Mouse (Mus musculus): ENCODE data around the gene Tmem26. TPM values are rescaled to one million over a fixed set of nuclear protein-coding genes. Genes with fewer than 3 reads are reported as not detected.
"Not testable (repeated sequence)": the region's sequence is repeated elsewhere in the genome, so short reads cannot be mapped to it uniquely, and the experiment has no call there.

Tmem26 gene
- polyA plus RNA-seq, 1 experiment from 2014 or later: 6.4 TPM

GRCm38 (mm10) chr10:68735621-68736020 is 12.2 kb downstream of the Tmem26 start:
- WGBS: 72% methylated on average over 3 of the region's 3 CpGs
- ATAC-seq (ENCODE audit: low FRiP score, low TSS enrichment): no peak
- Histone ChIP-seq H3K4me2 (replicated peaks; ENCODE audit: low read depth, low read length) (no peak overlapping the region), H3K9me3 (ENCODE audit: control insufficient read depth, low read length) (no peaks in the 10 kb centered on the region), H3K36me3 (ENCODE audit: control insufficient read depth, insufficient read depth, low read length) (no peaks in the 10 kb centered on the region), H3K27ac (ENCODE audit: low read depth, low read length) (no peak overlapping the region), H3K4me3 (ENCODE audit: low read length) (no peak overlapping the region), H3K4me1 (ENCODE audit: control insufficient read depth, insufficient read depth, low read length) (no peaks in the 10 kb centered on the region), H3K27me3 (ENCODE audit: control insufficient read depth, insufficient read depth, low read length) (no peaks in the 10 kb centered on the region), H3K9ac (ENCODE audit: low read depth, low read length) (no peak overlapping the region)

DNA sequence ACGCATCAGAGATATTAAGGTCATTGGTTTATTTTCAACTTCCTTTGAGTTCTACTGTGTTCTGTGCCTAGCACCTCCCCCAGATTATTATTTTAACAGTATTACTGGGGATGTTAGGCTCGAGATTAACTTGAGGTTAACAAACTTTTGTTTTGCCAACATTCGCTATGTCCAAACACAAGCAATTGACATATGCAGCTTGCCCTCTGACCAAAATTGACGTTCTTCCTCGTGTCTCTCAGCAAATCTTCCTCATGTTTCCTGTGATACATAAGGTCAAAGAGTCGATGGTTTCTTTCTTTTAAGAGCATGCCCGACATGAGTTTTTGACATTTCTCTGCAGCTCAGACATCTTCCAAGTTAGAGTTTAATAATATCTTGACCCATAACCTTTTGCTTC is 13.9 kb downstream of the Tmem26 start:
- no peak for ATAC-seq (ENCODE audit: low FRiP score, low TSS enrichment)
- H3K9me3 ChIP-seq (ENCODE audit: control insufficient read depth, low read length): no peaks in the 10 kb centered on the region
- WGBS: 68% methylated on average over 7 of the region's 7 CpGs

DNA sequence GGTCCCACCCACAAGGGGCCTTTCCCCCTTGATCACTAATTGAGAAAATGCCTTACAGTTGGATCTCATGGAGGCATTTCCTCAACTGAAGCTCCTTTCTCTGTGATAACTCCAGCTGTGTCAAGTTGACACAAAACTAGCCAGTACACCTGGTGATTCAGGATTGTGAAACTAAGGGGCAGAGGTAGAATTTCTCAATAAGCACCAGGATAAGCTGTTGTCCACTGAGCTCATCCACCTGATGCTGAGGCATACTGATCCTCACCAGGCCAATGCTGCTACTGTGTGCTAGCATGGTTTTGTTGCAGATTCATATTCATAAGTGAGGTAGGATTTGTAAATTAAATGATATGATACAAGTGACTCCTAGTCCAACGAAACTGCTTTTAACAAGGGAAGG is 15.5 kb downstream of the Tmem26 start:
- H3K9ac ChIP-seq (ENCODE audit: low read depth, low read length); H3K4me2 ChIP-seq (replicated peaks; ENCODE audit: low read depth, low read length); H3K27me3 ChIP-seq (ENCODE audit: control insufficient read depth, insufficient read depth, low read length); ATAC-seq (ENCODE audit: low FRiP score, low TSS enrichment); H3K9me3 ChIP-seq (ENCODE audit: control insufficient read depth, low read length); H3K4me1 ChIP-seq (ENCODE audit: control insufficient read depth, insufficient read depth, low read length); H3K4me3 ChIP-seq (ENCODE audit: low read length); H3K27ac ChIP-seq (ENCODE audit: low read depth, low read length); H3K36me3 ChIP-seq (ENCODE audit: control insufficient read depth, insufficient read depth, low read length): not testable (repeated sequence)
- 92% methylated on average over 1 of the region's 1 CpGs for WGBS

More for the DNA sequence above, 13.9 kb downstream of the Tmem26 start:
- H3K36me3 ChIP-seq (ENCODE audit: control insufficient read depth, insufficient read depth, low read length): no peaks in the 10 kb centered on the region
- H3K9ac ChIP-seq (ENCODE audit: low read depth, low read length): no peak overlapping the region
- no peak overlapping the region for H3K27ac ChIP-seq (ENCODE audit: low read depth, low read length)
- no peak overlapping the region for H3K4me2 ChIP-seq (replicated peaks; ENCODE audit: low read depth, low read length)
- H3K27me3 ChIP-seq (ENCODE audit: control insufficient read depth, insufficient read depth, low read length): no peaks in the 10 kb centered on the region
- H3K4me1 ChIP-seq (ENCODE audit: control insufficient read depth, insufficient read depth, low read length): no peaks in the 10 kb centered on the region
- H3K4me3 ChIP-seq (ENCODE audit: low read length): no peak overlapping the region

- H3K27ac ChIP-seq (ENCODE audit: low read depth, low read length): no peak overlapping the region
- 87% methylated on average over 2 of the region's 2 CpGs for WGBS
- ATAC-seq (ENCODE audit: low FRiP score, low TSS enrichment): no peak
Measured at GRCm38 (mm10) chr10:68740251-68740650, 16.8 kb downstream of the Tmem26 start.

DNA sequence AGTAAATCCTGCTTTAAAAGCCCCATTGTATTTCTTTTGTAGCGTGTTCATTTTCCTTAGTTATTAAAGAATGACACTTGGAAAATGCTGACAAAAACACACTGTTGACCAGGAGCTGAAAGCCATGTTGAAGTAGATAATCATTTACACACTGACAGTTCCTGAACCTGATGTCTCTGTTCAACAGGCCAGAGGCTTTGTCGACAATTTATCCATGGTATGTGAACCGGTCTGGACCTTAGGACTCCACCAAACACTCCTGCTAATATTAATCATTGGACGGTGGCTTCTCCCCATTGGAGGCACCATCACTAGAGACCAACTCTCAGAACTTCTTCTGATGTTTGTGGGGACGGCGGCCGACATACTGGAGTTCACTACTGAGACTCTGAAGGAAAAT is 27.5 kb downstream of the Tmem26 start:
- no peaks in the 10 kb centered on the region for H3K27me3 ChIP-seq (ENCODE audit: control insufficient read depth, insufficient read depth, low read length)

More at GRCm38 (mm10) chr10:68740251-68740650, 16.8 kb downstream of the Tmem26 start:
- H3K27me3 ChIP-seq (ENCODE audit: control insufficient read depth, insufficient read depth, low read length): no peaks in the 10 kb centered on the region
- no peaks in the 10 kb centered on the region for H3K36me3 ChIP-seq (ENCODE audit: control insufficient read depth, insufficient read depth, low read length)
- H3K9ac ChIP-seq (ENCODE audit: low read depth, low read length): no peak overlapping the region
- H3K4me2 ChIP-seq (replicated peaks; ENCODE audit: low read depth, low read length): no peak overlapping the region
- H3K9me3 ChIP-seq (ENCODE audit: control insufficient read depth, low read length): no peaks in the 10 kb centered on the region
- H3K4me1 ChIP-seq (ENCODE audit: control insufficient read depth, insufficient read depth, low read length): no peaks in the 10 kb centered on the region
- no peak overlapping the region for H3K4me3 ChIP-seq (ENCODE audit: low read length)

GRCm38 (mm10) chr10:68759238-68759637 is 35.8 kb downstream of the Tmem26 start:
- ATAC-seq (ENCODE audit: low FRiP score, low TSS enrichment): no peak
- Histone ChIP-seq H3K4me3 (ENCODE audit: low read length) (no peak overlapping the region), H3K4me1 (ENCODE audit: control insufficient read depth, insufficient read depth, low read length) (no peaks in the 10 kb centered on the region), H3K4me2 (replicated peaks; ENCODE audit: low read depth, low read length) (no peak overlapping the region), H3K27ac (ENCODE audit: low read depth, low read length) (no peak overlapping the region), H3K36me3 (ENCODE audit: control insufficient read depth, insufficient read depth, low read length) (no peaks in the 10 kb centered on the region), H3K27me3 (ENCODE audit: control insufficient read depth, insufficient read depth, low read length) (no peaks in the 10 kb centered on the region), H3K9ac (ENCODE audit: low read depth, low read length) (no peak overlapping the region), H3K9me3 (ENCODE audit: control insufficient read depth, low read length) (no peaks in the 10 kb centered on the region)
- 41% methylated on average over 5 of the region's 5 CpGs for WGBS

More for the DNA sequence above, 27.5 kb downstream of the Tmem26 start:
- Histone ChIP-seq H3K27ac (ENCODE audit: low read depth, low read length) (no peak overlapping the region), H3K4me3 (ENCODE audit: low read length) (no peak overlapping the region), H3K9ac (ENCODE audit: low read depth, low read length) (no peak overlapping the region), H3K4me1 (ENCODE audit: control insufficient read depth, insufficient read depth, low read length) (no peaks in the 10 kb centered on the region), H3K36me3 (ENCODE audit: control insufficient read depth, insufficient read depth, low read length) (no peaks in the 10 kb centered on the region), H3K4me2 (replicated peaks; ENCODE audit: low read depth, low read length) (no peak overlapping the region), H3K9me3 (ENCODE audit: control insufficient read depth, low read length) (no peaks in the 10 kb centered on the region)
- 91% methylated on average over 7 of the region's 7 CpGs for WGBS
- ATAC-seq (ENCODE audit: low FRiP score, low TSS enrichment): no peak

- no peak overlapping the region for H3K9ac ChIP-seq (ENCODE audit: low read depth, low read length)
- ATAC-seq (ENCODE audit: low FRiP score, low TSS enrichment): no peak
- H3K27me3 ChIP-seq (ENCODE audit: control insufficient read depth, insufficient read depth, low read length): no peaks in the 10 kb centered on the region
- H3K9me3 ChIP-seq (ENCODE audit: control insufficient read depth, low read length): no peaks in the 10 kb centered on the region
- no peak overlapping the region for H3K4me2 ChIP-seq (replicated peaks; ENCODE audit: low read depth, low read length)
- no peaks in the 10 kb centered on the region for H3K36me3 ChIP-seq (ENCODE audit: control insufficient read depth, insufficient read depth, low read length)
- H3K27ac ChIP-seq (ENCODE audit: low read depth, low read length): no peak overlapping the region
- 80% methylated on average over 7 of the region's 7 CpGs for WGBS
- H3K4me3 ChIP-seq (ENCODE audit: low read length): no peak overlapping the region
- H3K4me1 ChIP-seq (ENCODE audit: control insufficient read depth, insufficient read depth, low read length): no peaks in the 10 kb centered on the region
Measured at GRCm38 (mm10) chr10:68759789-68760188, 36.3 kb downstream of the Tmem26 start.

- 77% methylated on average over 9 of the region's 9 CpGs for WGBS
- no peak overlapping the region for H3K27ac ChIP-seq (ENCODE audit: low read depth, low read length)
- ATAC-seq (ENCODE audit: low FRiP score, low TSS enrichment): no peak
- no peaks in the 10 kb centered on the region for H3K9me3 ChIP-seq (ENCODE audit: control insufficient read depth, low read length)
- no peak overlapping the region for H3K4me3 ChIP-seq (ENCODE audit: low read length)
- H3K36me3 ChIP-seq (ENCODE audit: control insufficient read depth, insufficient read depth, low read length): no peaks in the 10 kb centered on the region
- H3K4me1 ChIP-seq (ENCODE audit: control insufficient read depth, insufficient read depth, low read length): no peaks in the 10 kb centered on the region
- H3K9ac ChIP-seq (ENCODE audit: low read depth, low read length): no peak overlapping the region
- H3K27me3 ChIP-seq (ENCODE audit: control insufficient read depth, insufficient read depth, low read length): no peaks in the 10 kb centered on the region
- no peak overlapping the region for H3K4me2 ChIP-seq (replicated peaks; ENCODE audit: low read depth, low read length)
Measured at GRCm38 (mm10) chr10:68781067-68781868, 57.8 kb downstream of the Tmem26 start.

DNA sequence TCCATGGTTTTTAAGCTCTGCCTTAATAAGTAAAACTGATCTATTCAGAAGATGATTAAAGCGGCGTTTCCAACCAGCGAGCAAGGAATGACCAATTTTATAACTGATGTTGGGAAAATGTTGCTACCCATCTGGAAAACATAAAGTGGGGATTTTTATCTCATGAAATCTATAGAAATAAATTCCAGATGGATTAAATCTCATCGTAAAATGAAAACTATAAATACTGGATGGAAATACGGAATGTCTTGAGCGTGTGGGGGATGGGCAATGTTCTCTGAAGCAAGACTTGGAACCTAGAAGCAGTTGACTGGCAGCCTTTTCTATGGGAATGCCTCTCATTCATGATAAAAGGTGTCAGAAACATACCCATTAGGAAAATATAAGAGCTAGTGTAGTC is 59.3 kb downstream of the Tmem26 start:
- Histone ChIP-seq H3K4me2 (replicated peaks; ENCODE audit: low read depth, low read length) (no peak overlapping the region), H3K9ac (ENCODE audit: low read depth, low read length) (no peak overlapping the region), H3K27me3 (ENCODE audit: control insufficient read depth, insufficient read depth, low read length) (no peaks in the 10 kb centered on the region), H3K9me3 (ENCODE audit: control insufficient read depth, low read length) (no peaks in the 10 kb centered on the region), H3K4me1 (ENCODE audit: control insufficient read depth, insufficient read depth, low read length) (no peaks in the 10 kb centered on the region), H3K27ac (ENCODE audit: low read depth, low read length) (no peak overlapping the region), H3K36me3 (ENCODE audit: control insufficient read depth, insufficient read depth, low read length) (no peaks in the 10 kb centered on the region), H3K4me3 (ENCODE audit: low read length) (no peak overlapping the region)
- no peak for ATAC-seq (ENCODE audit: low FRiP score, low TSS enrichment)
- WGBS: 85% methylated on average over 6 of the region's 6 CpGs
